Mouse (Mus musculus): ENCODE data around the gene Fbln2.

The Fbln2 gene

GRCm38 (mm10) chr6:91231523-91231922, 19.3 kb downstream of the Fbln2 start:
- DNase-seq, result no peak

- no peak for DNase-seq
Measured at GRCm38 (mm10) chr6:91233011-91233410, 20.8 kb downstream of the Fbln2 start.

DNA sequence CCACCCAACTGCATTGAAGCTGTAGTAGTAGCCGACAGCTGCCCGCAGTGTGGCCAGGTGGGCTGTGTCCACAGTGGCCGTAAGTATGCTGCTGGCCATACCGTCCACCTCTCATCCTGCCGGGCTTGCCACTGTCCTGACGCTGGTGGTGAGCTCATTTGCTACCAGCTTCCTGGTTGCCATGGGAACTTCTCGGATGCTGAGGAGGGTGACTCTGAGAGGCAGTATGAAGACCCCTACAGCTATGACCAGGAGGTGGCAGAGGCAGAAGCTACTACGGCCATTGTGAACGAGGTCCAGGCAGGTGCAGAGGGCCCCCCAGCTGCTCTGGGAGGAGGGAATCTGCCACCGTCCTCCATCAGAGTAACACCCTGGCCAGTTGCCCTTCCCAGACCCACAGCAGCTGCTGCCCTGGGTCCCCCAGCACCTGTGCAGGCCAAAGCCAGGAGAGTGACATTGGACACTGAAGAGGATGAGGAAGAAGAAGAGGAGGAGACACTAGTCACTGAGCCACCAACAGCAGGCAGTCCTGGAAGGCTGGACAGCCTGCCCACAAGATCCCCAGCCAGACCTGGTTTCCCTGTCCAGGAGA, 21.3 kb downstream of the Fbln2 start:
- DNase-seq, result no peak

- DNase-seq, result no peak
Measured at GRCm38 (mm10) chr6:91236006-91236405, 23.8 kb downstream of the Fbln2 start.

DNA sequence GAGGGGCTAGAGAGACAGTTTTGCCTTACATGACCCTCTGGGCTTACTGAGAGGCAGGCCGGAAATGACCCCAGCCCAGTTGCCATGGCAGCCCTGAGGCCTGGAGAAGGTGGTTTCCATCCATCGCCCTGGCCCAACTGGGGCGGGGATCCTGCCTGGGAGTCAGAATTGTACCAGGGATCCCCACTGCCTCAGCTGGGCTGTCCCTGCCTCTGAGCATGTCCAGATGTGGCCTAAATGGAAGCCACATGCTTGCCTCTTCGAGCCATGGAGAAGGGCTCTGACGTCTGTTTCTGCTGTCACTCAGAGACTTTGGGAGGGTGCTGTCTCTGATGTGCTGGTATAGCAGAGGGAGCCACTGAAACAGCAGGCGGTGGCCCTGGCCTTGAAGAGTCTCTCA, 24.2 kb downstream of the Fbln2 start:
- DNase-seq, result no peak

DNA sequence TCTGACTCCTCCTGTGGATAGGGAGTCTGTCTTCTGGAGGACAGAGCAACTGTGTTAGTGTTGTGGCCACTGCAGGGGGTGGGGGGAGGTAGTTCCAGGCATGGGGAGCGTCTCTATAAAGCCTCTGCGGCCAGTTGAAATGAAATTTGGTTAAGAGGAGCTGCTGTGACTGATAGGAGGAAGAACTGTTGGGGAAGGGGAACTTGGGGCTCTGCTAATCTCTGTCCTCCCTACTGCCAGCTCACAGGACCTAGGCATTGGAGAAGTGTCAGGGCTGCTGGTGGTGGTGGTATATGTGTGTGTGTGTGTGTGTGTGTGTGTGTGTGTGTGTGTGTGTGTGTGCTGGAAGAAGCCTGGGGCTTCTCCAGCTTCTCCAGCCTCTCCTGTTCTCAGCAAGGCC, 25.0 kb downstream of the Fbln2 start:
- no peak for DNase-seq

DNA sequence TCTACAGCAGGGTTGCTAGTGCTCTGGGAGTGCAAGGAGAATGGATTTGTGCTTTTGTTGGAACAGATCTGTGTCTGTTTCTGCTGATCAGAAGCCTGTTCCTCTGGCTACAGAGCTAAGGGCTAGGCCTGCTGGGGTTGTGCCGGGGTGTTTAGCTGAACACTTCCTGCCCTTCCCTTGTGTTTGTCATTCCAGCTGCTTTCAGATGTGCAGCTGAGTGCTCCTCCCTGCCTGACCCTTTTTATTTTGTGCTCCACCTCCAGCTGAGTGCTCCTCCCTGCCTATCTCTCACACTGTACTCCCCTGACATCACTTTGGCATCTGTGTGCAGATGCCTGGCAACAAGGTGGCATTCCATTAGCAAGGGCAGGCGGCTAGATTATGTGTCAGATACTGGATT, 28.3 kb downstream of the Fbln2 start:
- DNase-seq, result no peak

- DNase-seq, result no peak
Measured at GRCm38 (mm10) chr6:91240964-91241363, 28.7 kb downstream of the Fbln2 start.

DNA sequence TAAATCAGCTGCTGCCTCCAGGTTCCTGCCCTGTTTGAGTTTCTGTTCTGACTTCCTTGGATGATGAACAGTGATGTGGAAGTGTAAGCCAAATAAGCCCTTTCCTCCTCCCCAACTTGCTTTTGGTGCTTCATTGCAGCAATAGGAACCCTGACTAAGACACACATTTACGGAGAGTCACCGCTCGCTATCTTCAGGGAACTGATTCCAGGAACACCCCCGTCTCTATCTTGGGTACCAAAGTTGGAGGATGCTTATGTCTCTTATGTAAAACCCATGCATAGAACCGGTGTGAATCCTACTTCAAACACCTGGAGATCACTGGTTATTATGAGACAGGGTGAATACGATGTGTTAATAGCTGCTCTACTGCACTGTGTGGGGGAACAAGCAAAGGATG, 31.1 kb downstream of the Fbln2 start:
- no peak for DNase-seq

- DNase-seq, result no peak
Measured at GRCm38 (mm10) chr6:91244331-91244730, 32.1 kb downstream of the Fbln2 start.

GRCm38 (mm10) chr6:91245331-91245730, 33.1 kb downstream of the Fbln2 start:
- no peak for DNase-seq

DNA sequence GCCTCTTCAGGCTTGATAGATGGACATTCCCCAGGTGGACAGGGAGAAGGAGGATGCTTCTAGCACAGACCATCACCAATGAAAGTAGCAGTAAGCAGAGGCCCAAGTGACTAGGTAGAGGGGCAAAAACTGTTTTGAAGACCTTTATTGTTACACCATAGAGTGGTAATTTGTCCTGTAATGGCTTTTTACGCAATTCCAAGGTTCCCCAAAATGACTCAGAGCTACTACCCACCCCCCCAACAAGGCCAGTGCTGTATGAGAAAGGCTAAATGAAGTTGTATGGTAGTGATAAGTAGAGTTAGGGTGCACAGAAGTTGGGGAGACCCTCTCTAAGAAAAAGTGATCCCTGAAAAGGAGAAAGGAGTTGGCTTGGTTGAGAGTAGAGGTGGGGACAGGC, 35.1 kb downstream of the Fbln2 start:
- no peak for DNase-seq

- DNase-seq, result no peak
Measured at GRCm38 (mm10) chr6:91248627-91249026, 36.4 kb downstream of the Fbln2 start.

GRCm38 (mm10) chr6:91249797-91250196, 37.5 kb downstream of the Fbln2 start:
- no peak for DNase-seq

- peak in 1 of 2 experiments; percentile 30 for DNase-seq
Measured at GRCm38 (mm10) chr6:91259440-91260120, 47.3 kb downstream of the Fbln2 start.

GRCm38 (mm10) chr6:91260347-91260986, 48.2 kb downstream of the Fbln2 start:
- DNase-seq, result no peak

DNA sequence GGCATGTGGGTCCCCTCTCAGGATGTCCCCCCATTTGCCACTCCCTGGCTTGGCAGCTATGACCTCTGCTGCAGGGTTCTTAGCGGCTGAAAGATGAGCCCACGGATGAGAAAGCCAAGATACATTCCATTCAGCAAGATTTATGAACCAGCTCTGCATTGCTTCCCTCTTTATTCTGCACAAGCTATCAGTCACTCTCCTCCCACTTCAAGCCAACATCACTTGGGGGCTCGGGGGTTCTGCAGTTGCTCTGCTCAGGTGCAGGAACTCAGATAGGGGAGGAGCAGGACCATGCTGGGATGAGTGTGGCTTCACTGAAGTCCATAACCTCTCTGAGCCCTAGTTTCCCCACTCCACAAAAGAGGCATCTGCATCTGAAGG, 48.7 kb downstream of the Fbln2 start:
- DNase-seq, result no peak

DNA sequence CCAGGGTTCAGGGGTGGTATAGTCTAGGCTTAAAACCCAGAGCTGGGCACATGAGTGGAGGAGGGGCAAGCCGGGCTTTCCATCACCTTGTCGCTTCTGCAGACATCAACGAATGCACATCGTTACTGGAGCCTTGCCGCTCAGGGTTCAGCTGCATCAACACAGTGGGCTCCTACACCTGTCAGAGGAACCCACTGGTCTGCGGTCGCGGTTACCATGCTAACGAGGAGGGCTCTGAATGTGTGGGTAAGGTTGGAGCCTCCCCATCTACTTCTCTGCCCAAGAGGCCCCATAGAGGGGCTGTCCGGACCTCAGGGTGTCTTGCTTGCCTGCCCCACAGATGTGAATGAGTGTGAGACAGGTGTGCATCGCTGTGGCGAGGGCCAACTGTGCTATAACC, 53.4 kb downstream of the Fbln2 start:
- peak; percentile 35 to 63 for DNase-seq

- no peak for DNase-seq
Measured at GRCm38 (mm10) chr6:91266647-91267046, 54.4 kb downstream of the Fbln2 start.

DNA sequence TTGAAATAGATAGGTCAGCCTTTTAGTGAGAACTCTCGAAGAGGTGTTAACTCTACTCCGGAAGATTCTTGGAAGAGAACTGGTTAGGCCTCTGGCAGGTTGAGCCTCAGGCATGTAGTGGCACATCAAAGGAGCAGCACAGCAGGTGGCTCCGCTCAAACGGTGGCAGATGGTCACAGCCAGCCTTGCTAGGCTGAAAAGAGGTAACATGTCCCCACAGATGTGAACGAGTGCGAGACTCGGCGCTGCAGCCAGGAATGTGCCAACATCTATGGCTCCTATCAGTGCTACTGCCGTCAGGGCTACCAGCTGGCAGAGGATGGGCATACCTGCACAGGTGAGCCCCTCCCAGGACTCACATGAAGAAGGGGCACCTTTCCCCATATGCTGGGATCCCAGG, 56.1 kb downstream of the Fbln2 start:
- DNase-seq, result peak in 1 of 2 experiments; percentile 48

DNA sequence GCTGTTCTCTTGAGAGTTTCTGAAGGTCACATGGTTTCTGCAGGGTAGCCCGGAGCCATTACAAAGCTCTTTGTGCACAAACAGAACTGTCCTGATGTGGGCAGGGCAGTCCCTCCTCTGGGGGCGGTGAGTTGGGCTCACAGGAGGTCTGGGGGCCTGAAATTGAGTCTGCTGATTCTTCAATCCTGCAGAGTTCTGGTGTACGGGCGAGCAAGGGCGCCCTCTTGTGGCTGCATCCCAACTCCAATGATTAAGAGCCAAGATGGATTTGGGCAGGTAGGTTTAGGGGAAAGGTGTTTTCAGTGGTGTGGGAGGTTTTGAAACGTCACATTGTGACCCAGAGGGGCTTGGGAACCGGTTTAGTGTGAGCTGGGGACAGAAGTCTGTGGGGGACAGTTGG, 65.3 kb downstream of the Fbln2 start:
- peak; percentile 39 to 43 for DNase-seq

DNA sequence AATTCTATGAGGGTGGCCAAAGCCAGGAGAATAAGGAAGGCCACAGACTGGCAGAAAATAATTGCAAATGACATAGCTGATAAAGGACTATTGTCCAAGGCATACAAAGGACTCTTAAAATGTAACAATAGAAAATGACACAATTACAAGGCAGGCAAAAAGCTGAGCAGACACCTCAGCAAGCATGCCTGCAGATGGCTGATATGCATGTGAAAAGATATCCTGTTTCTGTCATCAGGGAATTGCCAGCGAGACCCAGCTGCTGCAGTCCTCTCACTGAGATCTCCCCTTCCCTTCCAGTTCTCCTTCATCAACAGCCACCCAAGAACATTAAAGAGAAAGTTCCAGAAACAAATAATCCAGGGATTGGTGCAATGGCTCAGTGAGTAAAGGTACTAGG, 66.0 kb downstream of the Fbln2 start:
- DNase-seq, result no peak

DNA sequence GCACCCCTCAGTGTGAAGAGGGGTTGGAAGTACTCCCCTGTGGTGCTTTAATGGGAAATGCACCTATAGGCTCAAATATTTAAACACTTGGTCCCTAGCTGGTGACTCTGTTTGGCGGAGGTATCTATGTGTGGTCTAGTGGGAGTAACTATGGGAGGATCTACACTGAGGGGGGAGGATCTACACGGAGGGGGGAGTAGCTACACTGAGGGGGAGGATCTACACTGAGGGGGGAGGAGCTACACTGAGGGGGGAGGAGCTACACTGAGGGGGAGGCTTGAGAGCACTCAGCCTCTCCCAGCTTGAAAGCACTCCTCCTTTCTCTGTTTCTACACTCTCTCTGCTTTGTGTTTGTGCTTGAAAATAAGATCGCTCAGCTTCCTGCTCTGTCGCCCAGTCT, 67.2 kb downstream of the Fbln2 start:
- no peak for DNase-seq

GRCm38 (mm10) chr6:91281206-91281605, 69.0 kb downstream of the Fbln2 start:
- DNase-seq, result peak; percentile 73 to 85
